Mouse (Mus musculus) mesoderm, embryonic 11.5 days (tissue): ENCODE results near the gene Sct.
A peak's percentile ranks its signal among the peaks of the same experiment; 100 is the strongest.
"Not testable (repeated sequence)": the region's sequence is repeated elsewhere in the genome, so short reads cannot be mapped to it uniquely, and the experiment has no call there.

Source experiments
- DNase-seq: peaks from one replicate; pipeline ENCODE4 v3.0.0-alpha.2; 2012; ENCODE audit warnings: low read depth, low spot score

The Sct gene

GRCm38 (mm10) chr7:141291921-141292582 lies 13.1 kb upstream of the Sct start, which contains the start of gene Drd4:
TSS of gene Drd4 (plus strand) at chr7:141292006.
- peak; percentile 65 for DNase-seq

DNA sequence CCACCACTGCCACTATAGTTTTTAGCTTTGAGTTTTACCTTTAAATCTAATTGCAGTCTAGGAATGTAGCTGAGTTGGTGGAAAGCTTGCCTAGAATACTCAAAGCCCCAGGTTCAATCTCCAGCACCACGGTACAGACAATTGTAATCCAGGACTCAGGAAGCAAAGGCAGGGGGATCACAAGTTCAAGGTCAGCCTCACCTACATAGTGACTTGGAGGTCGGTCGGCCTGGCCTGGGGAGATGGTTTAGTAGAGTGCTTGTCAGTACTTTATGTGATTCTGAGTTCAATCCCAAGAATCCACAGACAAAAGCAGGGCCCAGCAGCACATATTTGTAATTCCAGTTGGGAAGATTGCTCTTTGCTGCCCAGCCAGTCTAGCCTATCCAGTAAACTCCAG lies 9.1 kb upstream of the Sct start:
- DNase-seq, result no peak

DNA sequence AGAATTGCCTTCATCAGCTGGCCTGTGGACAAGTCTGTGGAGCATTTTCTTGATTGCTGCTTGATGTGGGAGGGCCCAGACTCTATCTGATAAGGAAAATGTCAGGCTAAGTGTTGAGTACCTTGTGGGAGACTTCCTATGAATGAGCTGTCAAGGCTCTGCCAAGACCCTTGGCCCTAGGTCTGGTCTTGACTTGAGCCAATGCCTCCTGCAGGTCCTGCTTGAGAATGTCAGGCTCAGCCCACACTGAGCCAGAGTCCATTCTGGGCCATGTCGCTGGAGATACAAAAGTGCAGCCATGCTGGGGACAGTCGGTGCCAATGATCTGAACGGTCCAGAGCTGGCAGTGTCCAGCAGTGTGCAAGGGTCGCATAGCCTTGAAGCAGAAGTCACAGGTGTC lies 3.8 kb upstream of the Sct start:
- DNase-seq, result no peak

DNA sequence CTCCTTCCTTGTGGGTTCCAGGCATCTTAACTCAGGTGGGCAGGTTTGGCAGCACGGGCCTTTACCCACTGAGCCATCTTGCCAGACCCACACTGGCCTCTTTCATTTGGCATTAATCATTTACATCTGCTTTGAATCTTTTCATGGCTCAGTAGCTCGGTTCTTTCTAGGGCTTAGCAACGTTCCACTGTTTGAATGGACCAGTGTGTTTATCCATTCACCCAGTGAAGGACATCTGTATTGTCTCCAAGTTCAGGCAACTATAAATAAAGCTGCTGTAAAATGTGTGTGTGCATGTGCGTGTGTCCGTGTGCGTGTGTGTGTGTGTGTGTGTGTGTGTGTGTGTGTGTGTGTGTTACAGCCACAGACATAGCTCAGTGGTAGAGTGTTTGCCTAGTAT lies 2.5 kb upstream of the Sct start:
- DNase-seq, result no peak

GRCm38 (mm10) chr7:141277701-141278678 lies 943 bp downstream of the Sct start:
- no peak for DNase-seq

DNA sequence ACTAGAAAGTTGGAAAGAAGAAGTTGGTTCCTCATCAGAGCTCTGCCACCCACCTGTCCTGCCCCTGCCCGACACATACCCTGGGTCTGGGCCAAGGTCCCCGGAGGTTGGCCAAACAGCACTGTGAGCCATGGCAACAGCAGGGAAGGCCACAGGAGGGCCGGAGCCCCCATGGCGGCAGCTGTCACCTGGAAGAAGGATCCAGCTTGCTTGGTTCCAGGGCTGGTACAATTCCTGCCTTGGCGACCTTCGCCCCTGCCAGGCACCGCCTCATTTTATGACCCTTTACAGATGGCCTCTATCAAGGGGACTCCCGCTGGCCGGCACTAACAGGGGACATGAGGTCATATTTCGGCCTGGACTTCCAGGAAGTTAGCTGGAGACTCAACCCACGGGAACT lies 2.4 kb downstream of the Sct start, which contains the start of gene Cdhr5:
Gene Cdhr5, minus strand, starts transcription at position 241 of the 400 bp plus-strand sequence.
- DNase-seq, result no peak

DNA sequence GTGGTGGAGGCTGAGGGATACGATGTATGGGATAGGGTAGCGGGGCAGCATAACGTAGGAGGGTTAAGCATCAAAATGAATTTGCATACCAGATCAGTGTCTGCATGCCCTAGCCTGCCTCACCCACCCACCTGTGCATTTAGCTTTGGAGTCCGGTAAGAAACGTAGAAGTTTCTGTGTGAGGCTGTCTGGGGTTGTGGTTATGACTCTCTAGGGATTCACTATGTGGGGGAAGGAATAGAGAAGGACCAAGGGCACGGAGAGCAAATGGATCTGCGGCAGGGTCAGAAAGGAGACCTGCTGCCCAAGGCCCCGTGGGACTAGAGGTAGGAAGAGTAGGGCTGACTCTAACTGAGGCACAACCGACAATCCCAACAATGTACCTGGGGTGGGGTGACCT lies 3.6 kb downstream of the Sct start:
- no peak for DNase-seq

DNA sequence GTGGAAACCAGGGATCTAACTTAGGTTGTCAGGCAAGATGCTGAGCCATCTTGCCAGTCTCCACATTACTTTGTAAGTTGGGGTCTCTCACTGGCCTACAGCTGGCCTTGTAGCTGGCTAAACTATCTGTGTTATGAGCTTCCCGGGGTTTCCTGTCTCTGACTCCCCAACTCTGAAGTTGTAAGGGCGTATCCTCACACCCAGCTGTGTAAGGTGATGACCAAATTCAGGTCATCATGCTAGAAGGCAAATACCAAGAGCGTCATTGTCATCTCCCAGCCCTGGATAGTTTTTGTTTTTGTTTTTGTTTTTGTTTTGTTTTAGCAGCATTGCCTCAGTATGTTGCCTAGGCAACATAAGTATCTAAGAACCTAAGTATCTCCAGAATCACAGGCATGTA lies 8.3 kb downstream of the Sct start:
- DNase-seq, result no peak

DNA sequence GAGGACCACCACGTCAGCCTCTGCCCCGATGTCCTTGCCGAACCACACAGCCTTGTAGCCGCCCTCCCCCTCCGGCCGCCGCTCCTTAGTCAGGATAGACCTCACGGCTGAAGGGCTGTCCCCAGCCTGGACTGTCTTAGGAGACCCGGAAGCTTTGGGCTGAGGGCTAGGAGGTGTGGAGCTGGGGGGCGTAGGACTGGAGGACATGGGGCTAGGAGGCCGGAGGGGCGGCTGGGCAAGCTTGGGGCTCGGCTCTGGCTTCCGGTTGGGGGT lies 9.7 kb downstream of the Sct start:
- no peak for DNase-seq

DNA sequence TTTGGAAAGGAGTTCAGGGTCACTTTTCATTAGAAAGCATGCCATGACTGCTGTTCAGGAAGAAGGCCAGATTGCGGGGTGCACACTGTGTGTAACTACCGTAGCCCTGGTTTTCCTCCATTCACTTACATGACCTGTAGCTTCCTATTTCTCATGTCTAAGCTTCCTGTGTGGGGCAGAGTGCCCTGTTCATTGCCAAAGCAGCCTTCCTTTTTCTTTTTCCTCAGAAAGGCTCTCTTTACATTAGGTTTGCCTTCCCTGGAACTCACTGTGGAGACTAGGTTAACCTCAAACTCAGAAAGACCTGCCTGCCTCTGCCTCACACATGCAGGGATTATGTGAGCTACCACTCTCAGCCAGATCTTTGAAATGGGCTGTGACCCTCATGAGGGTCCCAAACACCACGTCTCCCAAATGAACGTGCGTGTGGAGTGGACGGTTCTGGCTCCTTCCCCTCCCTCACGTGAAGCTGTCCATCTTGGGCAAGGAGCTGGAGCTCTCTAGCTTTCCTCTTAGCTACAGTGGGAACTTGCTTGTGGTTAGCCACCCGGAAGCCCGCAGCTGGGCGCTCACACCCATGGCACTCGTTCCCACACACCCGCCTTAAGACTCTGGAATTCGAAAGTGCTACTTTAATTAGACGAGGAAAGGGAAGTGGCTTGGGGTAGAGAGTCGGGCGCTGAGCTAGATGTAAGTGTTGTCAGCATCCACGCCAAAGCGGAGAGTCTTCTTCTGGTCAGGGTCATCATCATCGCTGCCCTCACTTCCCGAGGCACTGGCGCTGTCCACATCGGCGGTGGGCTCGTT lies 10.3 kb downstream of the Sct start:
- no peak for DNase-seq

DNA sequence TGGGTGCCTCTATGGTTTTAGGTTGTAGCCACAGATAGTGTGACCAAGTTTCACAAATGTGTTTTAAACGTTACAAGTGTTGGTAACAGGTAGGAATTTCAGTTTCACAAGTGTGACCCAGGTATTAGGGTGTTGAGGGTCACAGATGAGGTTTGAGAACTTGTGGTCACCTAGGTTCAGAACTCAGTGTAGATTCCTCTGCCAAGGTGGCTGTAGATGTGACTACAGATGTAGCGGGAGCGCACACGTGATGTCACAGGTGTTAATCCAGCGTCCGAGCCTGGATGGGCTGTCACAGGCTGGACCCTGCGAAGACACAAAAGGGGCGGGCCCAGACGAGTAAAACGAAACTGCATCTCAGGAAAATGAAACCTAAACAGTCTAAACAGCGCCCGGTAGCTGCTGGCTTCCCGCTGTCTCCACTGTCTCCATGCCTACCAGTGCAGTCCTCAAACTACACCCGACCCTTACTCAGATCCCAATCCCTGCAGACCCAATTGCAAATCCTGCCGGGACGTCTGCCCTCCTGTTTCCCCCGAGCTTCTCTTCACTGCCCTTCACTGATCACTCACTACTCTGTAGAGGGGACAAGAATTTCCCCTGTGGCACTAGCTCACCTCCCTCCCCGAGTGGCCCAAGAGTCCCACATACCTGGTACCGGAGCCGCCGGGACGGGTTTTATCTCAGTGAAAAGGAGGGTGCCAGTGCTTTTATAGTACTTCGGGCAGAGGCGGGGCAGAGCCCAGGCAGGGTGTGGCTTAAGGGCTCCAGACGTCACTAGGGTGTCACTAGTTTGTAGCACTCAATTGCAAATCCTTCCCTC lies 13.0 kb downstream of the Sct start, which contains the start of gene Irf7:
Gene Irf7, minus strand, starts transcription at position 743 of the 823 bp plus-strand sequence.
- peak; percentile 23 for DNase-seq

- no peak for DNase-seq
Observed at GRCm38 (mm10) chr7:141265411-141265738, 13.6 kb downstream of the Sct start.

DNA sequence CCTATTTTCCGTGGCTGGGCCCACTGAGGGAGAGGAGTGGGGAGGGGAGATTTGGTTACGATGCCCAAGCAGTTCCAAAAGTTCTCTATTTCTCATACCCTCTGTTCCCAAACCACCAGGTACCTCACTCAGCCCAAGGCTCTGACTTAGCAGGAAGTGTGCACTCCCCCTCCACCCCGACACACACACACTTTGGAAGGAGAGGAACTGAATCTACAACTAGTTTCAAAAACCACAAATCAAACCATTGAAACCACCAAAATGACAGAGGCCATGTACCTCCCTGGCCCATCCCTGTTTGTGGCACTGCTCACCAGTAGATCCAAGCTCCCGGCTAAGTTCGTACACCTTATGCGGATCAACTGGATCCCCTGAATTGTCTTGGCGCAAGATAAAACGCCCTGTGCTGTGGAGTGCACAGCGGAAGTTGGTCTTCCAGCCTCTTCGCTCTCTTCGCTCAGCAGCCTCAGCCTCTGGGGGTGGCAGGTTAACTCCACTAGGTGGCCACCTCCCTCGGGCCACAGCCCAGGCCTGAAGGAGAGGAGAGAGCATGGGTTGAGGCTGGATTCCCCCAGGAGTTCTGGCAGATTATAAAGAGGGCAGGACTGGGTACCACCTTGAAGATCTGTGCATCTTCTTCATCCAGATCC lies 14.0 kb downstream of the Sct start:
- DNase-seq, result peak; percentile 43

GRCm38 (mm10) chr7:141264041-141264700 lies 14.8 kb downstream of the Sct start:
- no peak for DNase-seq

DNA sequence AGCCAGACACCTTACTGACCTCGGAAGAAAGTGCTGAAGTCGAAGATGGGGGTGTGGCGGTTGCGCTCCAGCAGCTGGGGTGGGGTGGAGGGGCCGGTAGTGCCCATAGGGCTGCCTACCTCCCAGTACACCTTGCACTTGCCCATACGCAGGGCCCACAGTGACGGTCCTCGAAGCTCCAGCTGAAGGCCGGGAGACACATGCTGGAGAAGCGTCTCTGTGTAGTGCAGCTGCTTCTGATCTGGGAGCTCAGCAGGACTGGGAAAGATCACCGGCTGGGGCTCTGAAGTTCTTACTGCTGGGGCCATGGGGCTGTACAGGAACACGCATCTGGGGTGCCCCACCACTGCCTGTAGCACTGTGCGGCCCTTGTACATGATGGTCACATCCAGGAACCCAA lies 15.3 kb downstream of the Sct start:
- no peak for DNase-seq

GRCm38 (mm10) chr7:141261480-141261879 lies 17.5 kb downstream of the Sct start:
- no peak for DNase-seq

GRCm38 (mm10) chr7:141256159-141256558 lies 22.8 kb downstream of the Sct start:
- no peak for DNase-seq

DNA sequence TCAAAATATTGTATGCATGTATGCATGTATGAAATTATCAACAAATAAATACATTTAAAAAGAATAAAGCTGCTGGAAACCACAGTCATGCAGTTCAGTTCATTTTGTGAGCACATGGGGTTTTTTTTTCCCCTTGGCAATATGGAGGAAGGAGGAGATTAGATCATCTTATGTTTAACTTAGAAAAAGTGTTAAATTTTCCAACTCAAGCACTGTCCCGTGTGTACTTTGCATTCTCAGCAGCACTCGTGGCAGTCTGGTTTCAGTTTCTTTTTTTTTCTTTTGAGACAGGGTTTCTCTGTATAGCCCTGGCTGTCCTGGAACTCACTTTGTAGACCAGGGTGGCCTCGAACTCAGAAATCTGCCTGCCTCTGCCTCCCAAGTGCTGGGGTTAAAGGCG lies 28.4 kb downstream of the Sct start:
- not testable (repeated sequence) for DNase-seq

GRCm38 (mm10) chr7:141231551-141231950 lies 47.4 kb downstream of the Sct start:
- no peak for DNase-seq

DNA sequence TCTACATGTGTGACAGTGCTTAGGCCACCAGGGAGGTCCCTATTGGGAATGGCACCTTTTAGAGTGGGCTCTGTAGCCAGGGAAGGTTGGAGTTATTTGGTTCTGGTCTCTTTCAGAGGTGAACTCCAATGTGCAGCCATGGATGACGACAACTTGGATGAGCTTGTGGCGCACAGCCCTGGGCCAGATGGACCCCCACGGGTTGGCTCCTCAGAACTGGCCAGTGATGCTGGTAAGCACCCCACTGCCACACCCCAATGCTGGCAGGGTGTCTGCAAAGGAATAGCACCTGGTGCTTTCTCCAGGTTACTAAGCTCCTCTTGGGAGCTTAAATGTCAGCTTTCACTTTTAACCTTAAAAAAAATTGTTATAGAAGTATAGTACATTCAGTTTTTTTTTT lies 47.8 kb downstream of the Sct start:
- DNase-seq, result no peak
